Mouse (Mus musculus) right cerebral cortex, adult 18-20 months (tissue): ENCODE measurements around the gene Hras.

Experiments used
- DNase-seq: peaks from one replicate; pipeline ENCODE4 v3.0.0; 2022; ENCODE audit warnings: mixed read lengths

Gene Hras

GRCm38 (mm10) chr7:141173323-141173850 lies 20.4 kb downstream of the Hras start:
- no peak for DNase-seq

DNA sequence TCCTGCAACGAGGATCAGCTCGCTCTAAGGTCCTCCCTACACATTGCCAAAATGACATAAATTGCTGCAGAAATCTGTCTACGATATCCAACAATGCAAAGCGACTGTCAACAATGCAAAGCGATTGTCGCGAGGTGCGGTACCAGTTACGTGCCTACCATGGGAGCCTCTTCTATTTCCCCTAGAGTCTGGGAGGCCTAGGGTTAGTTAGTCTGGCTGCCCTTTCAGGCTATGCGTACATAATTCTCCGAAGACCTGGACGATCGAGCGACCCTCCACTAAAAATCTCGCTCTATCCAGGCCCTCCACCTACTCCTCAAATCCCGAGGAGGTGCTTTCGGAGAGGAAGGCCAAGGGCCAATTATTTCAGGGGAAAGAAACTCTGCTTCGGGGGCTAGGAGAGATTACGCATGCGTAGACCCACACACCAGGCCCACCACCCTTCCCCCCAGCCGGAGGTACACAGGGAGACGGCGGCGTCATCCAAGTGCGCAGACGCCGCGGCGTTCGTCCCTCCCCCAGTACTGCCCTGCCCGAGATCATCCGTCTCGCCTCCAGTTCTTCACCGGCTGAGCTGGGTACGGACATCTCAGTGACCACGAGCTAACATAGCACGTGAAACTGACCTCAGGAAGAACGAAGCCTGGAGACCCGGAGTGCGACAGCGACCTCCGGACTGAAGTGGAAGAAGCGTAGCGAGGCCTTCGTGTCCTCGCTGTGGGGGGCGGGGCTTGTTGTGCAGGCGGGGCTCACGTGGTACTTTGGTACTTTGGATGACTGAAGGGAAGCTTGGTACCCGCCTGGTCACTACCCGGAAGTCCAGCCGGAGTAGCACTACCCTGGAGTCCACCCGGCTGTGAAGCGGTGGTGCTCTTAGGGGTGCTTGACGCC lies 21.4 kb downstream of the Hras start, which contains the start of gene Rnh1:
Gene Rnh1, minus strand, starts transcription at position 742 of the 891 bp plus-strand sequence.
- DNase-seq: peak; percentile 94

DNA sequence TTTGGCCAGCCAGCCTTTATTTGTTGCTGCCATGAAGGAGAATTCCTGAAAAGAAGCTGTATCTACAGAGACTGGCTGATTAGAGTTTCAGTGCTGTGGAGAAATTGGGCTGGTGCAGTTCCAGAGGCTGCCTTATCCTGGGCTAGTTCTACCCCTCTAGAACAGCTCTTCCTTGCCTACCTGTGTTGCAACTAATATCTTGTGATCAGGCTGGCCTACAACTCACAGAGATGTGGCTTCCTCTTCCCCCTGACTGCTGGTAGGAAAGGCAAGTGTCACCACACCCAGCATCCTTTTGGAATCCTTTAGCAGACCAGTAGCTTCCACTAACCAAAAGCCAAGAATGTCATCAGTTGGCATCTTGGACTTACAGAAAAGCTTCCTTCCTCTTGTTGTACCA lies 23.9 kb downstream of the Hras start:
- no peak for DNase-seq

- DNase-seq: no peak
These were observed 24.5 kb downstream of the Hras start for GRCm38 (mm10) chr7:141169300-141169699.

- DNase-seq: peak; percentile 71
These were observed 25.3 kb downstream of the Hras start for GRCm38 (mm10) chr7:141168518-141168953.

DNA sequence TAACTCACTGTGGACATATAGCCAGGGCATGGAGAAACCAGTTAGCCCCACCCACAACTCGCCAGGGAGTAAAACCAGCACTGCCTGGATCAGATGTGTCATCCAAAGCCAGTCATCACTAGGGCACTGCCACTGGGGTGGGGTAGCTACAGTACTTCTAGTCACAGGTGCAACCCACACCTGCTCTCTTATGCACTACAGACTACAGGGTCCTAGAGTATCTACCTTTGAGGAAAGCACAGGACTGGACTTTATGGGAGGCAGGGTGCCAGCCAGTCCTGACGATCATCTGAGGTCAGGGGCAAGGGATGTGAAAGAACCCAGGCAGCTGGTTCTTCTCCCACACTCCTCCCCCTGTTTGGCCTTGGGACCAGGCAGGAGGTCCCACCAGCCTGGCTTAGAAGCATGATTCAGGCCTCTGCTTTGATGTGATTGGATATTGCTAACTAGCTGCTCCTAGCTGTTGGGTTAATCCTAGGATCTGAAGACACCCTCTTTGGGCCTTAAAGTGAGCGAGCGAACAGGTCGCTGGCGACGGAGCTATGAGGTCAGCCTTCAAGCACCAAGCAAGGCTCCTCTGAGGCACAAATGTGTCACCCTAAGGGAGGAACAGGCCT lies 25.8 kb downstream of the Hras start:
- peak; percentile 30 for DNase-seq

DNA sequence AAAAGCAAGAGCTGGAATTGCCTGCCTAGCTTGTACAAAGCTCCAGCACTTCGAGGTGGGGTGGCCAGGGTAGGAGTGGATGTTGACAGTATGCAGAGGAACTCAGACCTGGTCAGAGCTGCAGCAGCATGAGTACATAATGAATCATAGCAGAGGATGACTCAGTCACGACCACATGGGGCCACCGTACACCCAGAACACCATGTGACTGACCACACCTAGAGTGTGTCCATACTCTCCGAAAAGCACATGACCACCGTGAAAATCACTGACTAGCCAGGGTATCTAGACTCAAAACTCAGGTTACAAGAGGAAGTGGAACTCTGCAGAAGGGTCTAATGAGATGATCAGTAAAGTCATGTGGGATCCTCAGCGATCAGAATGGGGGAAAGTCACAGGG lies 29.0 kb downstream of the Hras start:
- DNase-seq: peak; percentile 26

- no peak for DNase-seq
These were observed 29.4 kb downstream of the Hras start for GRCm38 (mm10) chr7:141164397-141164796.

DNA sequence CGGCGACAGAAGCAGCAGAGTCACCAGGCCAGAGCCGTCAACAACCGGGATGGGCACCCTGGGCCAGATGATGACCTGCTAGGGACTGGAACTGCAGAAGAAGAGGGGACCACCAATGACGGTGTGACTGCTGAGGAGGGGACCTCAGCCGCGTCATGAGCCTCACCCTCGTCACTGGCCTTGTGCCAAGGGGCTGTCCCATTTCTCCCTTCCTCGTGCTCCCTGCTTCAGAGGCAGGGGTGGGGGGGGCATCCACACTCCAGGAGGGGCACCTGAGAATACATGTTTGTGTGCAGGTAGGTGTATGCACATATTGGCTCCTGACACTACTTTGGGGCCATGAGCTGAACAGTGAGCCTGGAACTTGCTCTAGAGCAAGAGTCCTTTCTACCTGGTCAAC lies 38.4 kb downstream of the Hras start:
- DNase-seq: no peak

- no peak for DNase-seq
These were observed 45.2 kb downstream of the Hras start for GRCm38 (mm10) chr7:141148639-141149038.

- no peak for DNase-seq
These were observed 46.8 kb downstream of the Hras start for GRCm38 (mm10) chr7:141147044-141147443.

DNA sequence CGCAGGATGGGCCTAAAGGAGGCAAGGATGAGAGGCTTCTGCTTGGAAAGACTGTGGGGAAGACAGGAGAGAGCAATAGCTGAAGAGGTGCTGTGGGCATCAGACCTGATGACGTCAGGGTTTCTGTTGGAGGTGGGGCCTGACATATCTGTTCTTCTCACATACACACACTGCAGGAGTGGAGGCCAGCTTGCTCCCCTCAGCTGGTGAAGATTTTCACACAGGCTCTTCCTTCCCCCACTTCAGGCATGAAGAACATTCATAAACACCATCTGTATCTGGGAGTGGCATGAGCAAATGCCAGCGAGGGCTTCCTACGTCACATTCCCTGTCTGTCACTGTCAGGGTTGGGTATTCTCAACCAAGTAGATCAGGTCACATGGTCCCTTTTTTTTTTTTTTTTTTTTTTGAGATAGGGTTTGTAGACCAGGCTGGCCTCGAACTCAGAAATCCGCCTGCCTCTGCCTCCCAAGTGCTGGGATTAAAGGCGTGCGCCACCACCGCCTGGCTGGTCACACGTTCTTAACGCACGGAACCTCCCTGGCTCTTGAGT lies 47.7 kb downstream of the Hras start:
- no peak for DNase-seq

DNA sequence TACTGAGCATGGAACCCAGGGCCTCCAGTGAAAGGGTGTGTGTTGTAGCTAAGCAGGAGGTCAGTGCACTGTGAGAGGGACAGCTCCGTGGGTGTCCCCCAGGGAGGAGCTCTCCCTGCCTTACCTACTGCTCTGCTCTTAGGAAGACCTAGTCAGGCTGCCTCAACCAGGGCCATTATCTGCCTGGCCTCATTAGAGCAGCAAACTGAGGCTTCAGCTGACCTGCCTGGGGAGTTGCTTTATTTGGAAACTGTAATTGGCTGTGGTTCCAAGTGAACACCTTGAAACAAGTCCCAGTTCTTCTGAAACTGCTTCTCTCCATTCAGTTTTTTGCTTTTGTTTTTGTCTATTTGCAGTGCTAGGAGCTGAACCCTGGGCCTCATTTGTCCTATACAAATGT lies 48.4 kb downstream of the Hras start:
- DNase-seq: no peak

GRCm38 (mm10) chr7:141144650-141145049 lies 49.2 kb downstream of the Hras start:
- no peak for DNase-seq

DNA sequence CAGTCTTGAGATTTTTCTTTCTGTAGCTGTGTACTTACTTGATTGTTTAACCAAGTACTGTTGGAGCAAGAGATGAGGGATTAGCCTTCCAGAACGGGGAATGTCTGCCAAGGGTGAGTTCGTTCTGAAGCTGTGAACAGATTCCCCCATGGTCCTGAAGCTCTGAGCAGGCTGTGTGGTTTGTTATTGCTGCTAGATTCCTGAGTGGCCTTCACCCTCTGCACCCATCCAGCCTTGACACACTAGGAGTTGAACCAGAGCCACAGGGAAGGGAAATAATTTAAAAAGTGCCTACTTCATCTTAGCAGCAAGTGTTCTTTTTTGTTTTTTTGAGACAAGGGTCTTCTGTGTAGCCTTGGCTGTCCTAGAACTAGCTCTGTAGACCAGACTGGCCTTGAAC lies 49.9 kb downstream of the Hras start:
- DNase-seq: no peak

GRCm38 (mm10) chr7:141143112-141143511 lies 50.7 kb downstream of the Hras start:
- DNase-seq: no peak

- no peak for DNase-seq
These were observed 52.5 kb downstream of the Hras start for GRCm38 (mm10) chr7:141141326-141141725.
